Mouse (Mus musculus) mouse trophoblast stem cell (cell line): ENCODE measurements around the gene Sncg.
"Not testable (repeated sequence)": the region's sequence is repeated elsewhere in the genome, so short reads cannot be mapped to it uniquely, and the experiment has no call there.

Experiments
- in situ Hi-C, 2 experiments: fragments of 300-500 bp; cut with MseI, MboI; formaldehyde crosslinking; loops; 2 replicates in 1 of 2; 3 replicates in 1 of 2; pipeline ENCODE4 v1.15.1; 2025

Sncg gene

DNA sequence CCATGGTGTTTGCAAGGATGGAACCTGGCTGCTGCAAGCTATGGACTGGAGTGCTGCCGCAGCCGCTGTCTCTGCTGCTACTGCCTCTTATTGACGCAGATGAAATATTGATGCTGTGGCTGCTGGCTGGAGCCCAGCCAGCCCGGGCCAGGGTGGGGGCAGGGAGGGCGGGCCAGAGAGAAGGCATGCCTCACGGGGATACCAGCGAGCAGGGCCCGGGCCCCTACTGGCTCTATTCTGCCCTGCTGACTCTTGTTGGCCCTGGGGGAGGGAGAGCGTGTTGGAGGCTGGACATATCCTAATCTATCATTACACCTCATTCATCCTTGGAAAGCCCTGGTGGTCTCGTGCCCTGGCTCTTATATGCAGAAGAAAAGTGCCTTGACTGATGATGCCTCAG, at the start of gene Sncg:
Sncg (minus strand) TSS at position 213 of the 400 bp plus-strand sequence.
- in situ Hi-C loops: no loop called here

DNA sequence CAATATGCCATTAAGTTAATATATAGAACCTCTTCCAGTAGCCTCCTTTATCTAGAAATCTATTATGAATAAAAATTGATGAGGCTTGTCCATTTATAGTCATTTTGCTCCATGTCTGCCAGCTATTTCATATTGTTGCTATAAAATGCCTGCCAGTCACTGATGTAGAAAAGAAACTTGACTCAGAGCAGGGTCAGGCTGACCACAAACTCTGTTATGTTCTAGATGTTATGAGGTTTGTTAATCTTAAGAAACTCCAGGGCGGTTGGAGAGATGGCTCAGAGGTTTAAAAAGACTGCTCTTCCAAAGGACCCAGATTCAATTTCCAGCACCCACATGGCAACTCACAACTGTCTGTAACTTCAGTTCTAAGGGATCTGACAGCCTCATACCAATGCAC, 46.5 kb upstream of the Sncg start:
- in situ Hi-C loops: loop anchor here in 1 of 2 experiments (10.0 kb wide), 1 partner anchor 144 kb away; no protein-coding TSS in a partner anchor

DNA sequence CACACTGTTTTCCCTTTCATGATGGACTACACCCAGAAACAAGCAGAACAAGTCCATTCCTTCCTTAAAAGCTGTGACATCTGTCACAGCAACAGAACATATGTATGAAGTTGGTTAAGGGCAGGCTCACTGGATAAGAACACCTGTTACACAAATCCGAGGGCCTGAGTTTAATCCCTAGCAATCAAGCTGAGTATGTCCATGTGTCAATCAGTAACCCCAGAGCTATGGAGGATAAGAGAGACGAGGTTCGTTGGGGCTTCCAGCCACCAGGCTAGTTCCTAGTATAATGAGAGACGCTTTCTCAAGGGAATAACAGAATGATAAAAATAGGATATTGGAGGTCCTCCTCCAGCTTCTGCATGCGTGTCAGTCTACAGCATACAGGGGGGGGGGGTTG, 42.9 kb upstream of the Sncg start:
- in situ Hi-C loops: no loop called here

DNA sequence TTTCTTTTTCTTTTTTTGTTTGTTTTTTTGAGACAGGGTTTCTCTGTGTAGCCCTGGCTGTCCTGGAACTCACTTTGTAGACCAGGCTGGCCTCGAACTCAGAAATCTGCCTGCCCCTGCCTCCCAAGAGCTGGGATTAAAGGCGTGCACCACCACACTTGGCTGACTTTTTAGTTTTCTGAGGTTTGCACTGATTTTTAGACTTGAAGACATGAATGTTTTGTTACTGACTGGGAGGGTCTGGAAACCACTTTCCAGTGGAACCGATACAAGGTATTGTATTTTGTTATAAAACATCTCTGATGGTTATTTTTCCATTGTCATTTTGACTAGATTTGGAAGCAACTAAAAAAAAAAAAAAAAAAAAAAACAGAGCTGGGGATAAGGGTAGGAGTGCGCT, 42.4 kb upstream of the Sncg start:
- in situ Hi-C loops: not testable (repeated sequence)

DNA sequence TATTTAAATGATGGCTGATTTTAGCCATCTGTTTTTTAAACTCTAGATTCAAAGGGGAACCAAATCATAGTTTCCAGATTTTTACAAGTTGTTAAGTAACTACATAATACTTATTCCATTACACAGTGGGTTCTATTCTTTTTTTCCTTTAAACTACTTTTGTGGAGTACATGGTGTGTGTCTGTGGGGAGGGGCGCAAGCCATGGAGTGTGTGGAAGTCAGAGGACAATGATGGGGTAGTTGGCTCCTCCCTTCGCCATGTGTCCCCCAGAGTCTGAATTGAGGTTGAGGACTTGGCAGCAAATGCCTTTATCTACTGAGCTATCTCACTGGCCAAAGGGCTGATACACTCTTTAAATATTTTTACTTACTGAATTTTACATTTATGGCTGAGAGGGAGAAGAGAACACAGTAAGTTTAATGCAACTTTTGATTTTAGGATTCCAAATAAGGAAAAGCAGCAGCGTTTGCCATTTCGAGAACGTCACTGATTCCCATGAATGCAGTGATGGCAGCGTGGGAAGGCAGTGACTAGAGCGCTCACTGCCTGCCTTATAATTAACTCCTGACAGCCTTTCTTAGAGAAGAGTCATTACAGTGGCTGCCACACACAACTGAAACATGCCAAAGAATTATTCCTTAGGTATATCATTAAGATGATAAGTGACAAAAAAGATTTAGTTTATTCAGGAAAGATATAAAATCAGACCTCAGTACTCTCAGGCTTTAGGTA, 37.7 kb upstream of the Sncg start:
- in situ Hi-C loops: no loop called here

DNA sequence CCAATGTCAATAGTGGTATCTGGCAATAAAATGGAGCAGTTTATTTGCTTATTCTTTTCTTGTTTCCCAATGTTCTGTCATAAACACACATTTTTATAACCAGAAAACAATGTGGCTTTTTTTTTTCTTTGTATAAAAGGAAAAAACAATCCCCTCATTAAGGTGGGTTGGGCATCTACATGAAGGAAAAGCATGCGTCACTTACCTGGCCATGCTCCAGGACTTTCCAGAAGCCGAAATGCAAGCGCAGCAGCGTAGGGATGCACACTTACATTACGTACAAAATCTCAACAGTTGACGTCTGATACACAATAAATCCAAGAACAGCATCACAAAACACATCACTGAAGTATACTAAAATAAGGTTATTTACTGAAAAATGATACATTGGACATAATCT, 36.1 kb upstream of the Sncg start:
- in situ Hi-C loops: no loop called here

DNA sequence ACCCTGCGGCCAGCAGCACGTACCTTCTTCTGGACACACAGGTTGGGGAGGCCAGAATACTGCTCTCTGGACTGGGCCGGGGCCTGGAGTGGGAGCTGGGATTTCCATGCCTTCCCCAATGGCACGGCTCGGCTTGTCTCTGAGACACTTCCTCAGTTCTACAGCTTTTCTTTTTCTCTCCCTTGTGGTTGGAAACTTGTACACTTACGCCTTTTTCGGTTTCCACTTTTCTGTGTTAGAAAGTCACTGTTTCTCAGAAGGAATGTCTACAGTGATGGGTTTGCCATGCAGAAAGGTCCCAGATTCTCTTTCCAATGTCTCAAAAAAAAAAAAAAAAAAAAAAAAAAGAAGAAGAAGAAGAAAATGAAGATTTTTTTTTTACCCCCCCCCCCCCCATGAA, 28.8 kb upstream of the Sncg start:
- in situ Hi-C loops: no loop called here

DNA sequence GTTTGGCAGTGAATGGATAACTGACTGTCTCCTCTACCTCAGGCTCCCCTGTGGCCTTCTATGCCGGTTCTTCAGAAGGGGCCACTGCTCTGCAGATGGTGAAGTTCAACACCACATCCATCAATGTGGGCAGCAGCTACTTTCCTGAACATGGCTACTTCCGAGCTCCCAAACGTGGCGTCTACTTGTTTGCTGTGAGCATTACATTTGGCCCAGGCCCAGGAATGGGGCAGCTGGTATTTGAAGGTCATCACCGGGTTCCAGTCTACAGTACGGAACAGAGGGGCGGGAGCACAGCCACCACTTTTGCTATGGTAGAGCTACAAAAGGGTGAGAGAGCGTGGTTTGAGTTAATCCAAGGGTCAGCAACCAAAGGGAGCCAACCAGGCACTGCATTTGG, 28.3 kb upstream of the Sncg start:
- in situ Hi-C loops: no loop called here

DNA sequence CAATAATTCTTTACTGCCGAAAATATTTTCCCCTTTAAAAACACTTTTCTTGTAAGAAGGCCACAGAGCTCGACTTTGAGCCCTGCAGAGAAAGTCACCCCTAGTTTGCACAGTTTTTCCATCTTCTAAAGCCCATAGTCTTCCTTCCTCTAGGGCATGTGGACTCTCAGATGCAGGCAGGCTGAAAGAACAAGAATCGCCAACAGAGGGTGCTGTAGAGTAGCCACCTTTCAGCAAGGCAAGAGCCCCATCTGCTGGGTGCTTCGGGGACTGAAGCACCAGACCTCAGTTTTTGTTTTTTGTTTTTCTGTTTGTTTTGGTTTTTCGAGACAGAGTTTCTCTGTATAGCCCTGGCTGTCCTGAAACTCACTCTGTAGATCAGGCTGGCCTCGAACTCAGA, 26.5 kb upstream of the Sncg start:
- in situ Hi-C loops: no loop called here

DNA sequence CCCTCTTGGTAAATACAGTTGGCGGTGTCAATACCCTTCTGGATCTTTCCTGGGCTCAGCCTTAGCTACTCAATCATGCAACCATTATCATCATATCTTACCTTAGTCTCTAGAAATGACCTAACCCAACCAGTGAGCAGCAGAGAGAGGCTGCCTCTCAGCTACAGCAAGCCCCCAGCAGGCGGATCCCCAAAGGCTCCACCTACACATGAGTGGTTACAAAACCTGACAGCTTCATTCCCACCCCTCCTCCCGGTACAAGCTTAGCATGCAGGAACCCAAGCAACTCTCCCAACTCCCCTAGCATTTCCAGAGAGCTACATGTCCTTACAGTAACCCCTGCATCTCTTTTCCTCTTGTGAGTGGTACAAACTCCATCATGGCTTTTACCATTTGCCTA, 25.4 kb upstream of the Sncg start:
- in situ Hi-C loops: no loop called here

DNA sequence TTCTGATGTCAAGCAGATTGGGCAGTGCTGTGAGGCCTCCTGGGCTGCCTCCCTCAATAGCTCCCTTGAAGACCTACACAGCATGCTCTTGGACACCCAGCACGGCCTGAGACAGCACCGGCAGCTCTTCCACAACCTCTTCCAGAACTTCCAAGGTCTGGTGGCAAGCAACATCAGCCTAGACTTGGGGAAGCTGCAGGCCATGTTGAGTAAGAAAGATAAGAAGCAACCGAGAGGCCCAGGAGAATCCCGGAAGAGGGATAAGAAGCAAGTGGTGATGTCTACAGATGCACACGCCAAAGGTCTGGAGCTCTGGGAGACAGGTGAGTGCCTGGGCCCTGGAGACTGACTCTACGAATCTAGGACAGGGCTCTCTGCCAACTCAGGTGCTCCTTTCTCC, 24.7 kb upstream of the Sncg start:
- in situ Hi-C loops: no loop called here

DNA sequence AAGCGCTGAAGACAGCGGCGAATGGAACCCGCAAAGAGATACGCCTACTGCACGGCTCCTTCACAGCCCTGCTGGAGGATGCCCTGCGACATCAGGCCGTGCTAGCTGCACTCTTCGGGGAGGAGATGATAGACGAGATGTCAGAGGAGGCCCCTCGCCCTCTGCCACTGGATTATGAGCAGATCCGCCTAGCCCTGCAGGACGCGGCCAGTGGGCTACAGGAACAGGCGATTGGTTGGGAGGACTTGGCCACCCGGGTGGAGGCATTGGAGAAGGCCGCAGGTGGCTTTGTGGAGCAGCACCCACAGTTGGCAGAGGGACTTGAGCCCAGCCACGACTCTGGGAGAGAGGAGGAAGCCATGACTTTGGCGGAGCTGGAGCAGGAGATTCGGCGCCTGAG, 24.3 kb upstream of the Sncg start:
- in situ Hi-C loops: no loop called here

DNA sequence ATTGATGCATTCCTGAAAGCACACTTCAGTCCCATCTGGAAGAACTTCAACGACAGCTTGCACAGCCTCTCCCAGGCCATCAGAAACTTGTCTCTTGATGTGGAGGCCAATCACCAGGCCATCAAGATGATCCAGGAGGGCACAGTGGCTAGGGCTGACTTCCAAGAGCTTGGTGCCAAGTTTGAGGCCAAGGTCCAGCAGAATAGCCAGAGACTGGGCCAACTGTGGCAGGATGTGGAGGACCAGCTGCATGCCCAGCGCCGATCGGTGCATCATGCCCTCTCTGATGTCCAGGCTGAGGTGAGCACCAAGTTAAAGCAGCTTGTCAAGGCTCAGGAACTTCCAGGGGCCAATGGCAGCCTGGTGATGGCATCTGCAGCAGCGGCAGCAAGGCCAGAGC, 23.3 kb upstream of the Sncg start:
- in situ Hi-C loops: no loop called here

DNA sequence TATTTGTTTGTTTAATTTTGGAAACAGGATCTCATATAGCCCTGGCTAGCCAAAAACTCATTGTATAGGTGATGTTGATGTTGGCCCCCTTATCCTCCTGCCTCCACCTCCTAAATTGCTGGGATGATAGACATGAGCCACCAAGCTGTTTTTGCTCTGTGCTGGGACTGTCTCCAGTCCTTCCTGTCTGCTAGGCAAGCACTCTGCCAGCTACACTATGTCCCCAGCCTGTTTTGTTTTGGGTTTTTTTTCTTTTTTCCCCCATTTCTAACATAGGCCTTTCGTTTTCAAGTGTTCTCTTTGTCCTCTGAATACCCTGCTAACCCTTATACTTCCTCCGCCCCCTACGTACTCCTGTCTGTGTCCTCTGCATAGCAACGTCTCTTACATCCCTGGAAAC, 18.7 kb upstream of the Sncg start:
- in situ Hi-C loops: no loop called here

DNA sequence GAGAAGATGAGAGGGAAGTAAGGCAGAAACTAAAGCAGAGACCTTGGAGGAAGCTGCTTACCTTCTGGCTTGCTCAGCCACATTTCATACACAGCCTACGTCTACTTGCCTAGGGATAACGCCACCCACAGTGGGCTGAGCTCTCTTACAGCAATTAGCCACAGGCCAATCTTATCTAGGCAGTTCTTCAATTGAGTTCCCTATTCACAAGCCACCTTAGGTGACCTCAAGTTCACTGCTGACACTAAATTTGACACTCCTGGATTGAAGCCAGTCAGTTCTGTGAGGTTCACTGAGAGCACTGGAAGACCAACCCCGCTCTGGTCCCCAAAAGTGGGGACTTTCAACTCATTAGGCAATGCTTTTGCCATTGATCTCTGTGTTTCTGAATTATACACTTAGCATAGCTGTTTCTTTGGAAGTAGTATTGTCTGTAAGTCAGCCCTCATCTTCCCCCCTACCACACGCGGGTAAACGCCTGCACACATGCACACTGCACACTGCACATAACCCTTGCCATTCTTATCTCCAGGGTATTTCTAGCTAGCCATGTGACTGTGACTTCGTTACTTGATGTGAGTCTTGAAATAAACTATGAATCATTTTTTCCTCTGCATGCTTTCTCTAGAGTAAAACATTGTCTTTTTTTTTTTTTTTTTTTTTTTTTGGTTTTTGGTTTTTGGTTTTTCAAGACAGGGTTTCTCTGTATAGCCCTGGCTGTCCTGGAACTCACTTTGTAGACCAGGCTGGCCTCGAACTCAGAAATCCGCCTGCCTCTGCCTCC, 8.5 kb upstream of the Sncg start:
- in situ Hi-C loops: no loop called here

DNA sequence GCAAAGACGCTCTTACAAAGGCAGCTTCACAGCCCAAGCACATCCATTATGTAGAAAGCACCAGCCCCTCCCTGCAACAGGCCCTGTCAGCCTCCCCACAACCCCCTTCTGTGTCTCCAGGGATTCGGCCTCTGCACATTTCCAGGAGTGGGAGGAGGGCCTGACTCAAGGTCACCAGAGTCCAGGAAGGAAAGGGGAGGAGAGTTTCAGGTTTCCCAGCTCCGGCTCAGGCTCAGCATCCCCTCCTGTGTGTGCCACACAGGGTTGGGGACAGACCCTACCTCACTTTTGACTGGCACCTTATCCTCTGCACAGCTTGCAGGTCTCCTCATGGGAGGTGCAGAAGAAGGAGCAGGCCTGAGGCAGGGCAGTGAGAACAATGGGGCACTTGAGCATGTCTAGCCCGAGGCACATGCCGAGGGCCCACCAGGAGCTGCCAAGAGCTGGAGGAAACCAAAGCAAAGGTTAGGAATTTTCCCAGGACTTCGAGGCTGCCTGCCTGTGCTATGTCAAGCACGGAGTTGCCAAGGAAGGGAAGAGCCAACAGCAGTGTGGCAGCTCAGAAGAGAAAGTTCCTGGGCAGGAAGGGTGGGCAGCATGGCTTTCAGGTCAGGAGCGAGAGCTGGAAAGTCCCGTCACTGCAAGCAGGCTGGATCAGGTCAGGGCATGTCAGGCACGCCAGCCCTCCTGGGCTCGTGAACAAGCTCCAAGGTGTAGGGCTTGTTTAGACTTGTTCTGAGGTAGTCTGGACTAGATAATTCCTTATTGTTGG, 4.2 kb upstream of the Sncg start:
- in situ Hi-C loops: no loop called here

DNA sequence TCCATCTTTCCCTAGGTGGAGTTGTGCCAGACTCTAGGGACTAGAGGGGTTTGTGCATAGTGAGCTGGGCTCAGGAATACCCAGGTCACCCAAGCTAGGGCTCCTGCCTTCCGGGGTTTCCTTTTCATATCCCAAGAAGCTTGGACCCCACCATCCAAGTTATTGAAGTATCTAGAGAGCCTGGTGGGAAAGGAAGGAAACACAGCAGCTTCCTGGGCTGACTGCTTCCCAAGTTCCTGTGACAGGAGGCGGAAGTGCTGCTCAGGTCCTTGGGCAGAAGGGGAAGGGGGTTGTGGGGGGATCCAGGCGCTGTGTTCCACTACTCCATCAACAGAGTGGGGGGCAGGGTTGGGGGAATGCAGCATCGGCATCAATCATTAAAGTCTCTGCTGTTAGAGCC, 2.5 kb upstream of the Sncg start:
- in situ Hi-C loops: no loop called here

DNA sequence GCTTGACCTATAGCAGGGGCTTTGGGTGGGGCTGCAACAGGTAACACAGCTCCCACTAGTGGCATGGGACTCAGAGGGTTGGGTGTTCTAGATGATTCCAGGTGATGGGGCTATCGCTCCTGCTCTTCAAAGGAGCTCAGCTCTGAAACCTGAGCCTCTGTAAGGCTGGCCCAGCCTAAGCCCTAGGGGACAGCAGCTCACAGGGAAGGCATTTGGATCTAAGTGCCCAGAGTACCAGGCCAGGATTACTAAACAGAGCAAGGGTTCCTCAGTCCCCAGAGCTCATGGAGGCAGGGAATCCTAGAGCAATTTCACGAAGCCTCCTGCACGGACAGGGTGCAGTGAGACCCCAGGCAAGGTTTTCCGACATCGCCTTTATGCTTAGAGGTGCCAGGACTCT, 1.4 kb upstream of the Sncg start:
- in situ Hi-C loops: no loop called here

DNA sequence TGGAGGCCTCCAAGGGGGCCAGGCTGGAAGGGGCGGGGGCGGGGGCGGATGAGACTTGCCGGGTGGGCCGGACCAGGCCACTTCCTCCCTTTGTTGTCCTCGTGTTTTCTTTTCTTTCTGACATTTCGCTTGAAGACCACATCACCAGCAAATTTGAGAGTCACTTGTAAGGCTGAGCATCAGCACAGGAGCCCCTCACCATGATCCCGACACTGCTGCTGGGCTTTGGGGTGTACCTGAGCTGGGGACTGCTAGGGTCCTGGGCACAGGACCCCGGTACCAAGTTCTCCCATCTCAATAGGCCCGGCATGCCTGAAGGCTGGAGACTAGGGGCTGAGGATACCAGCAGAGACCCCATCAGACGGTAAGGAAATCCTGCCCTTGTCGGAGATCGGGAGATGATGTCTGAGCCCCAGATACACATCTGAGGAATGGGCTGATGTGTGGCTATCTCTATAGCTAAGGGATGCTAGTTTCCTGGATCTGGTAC, 871 bp upstream of the Sncg start, which contains the start of gene Mmrn2:
Mmrn2 (plus strand) TSS at position 51 of the 490 bp plus-strand sequence.
- in situ Hi-C loops: no loop called here

DNA sequence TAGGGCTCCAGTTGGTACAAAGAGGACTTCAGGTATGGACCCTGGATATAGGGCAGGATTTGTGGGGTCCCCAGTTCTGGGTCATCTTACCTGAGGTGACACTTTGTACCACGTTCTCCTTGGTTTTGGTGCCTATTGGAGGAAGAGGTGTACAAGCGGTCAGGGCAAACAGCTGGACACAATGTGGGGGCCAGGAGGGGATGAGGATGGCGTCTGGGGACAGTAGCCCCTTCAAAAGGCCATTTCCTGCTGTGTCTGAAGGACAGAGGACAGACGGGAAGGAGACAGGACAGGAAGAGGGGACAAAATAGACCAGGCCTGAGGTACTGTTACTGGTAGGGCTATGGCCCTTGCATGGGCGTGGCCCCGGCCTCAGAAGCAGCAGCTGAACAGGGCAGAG, 1.0 kb downstream of the Sncg start:
- in situ Hi-C loops: no loop called here

DNA sequence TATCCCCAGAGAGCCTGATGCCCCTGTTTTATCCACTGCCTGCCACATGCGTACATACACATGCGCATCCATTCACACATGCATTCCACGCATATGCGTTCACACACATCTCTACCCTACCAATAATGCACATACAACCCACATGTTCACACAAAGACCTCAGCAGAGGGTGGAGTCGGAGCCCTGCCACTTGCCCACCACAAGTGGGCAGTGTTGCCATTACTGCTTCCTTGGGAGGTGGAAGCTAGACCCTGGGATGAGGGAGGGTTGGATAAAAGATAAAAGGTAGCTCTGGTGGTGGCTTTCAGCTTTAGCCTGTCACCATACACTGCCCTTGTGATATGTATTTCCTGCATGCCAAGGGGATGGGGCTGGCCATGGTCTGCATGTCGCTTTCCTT, 1.9 kb downstream of the Sncg start:
- in situ Hi-C loops: no loop called here

DNA sequence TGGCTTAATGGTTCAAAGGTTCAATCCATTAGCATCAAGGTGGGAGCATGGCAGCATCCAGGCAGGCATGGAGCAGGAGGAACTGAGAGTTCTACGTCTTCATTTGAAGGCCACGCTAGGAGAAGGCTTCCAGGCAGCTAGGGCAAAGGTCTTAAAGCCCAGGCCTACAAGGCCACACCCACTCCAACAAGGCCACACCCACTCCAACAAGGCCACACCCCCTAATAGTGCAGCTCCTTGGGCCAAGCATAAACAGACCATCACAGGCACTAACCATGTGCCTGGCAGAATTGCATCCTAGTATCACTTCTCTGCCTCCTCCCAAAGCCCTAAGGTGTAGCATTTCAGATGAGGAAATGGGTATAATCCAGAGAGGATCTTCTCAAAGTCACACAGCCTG, 2.8 kb downstream of the Sncg start:
- in situ Hi-C loops: no loop called here
